Mouse (Mus musculus): ENCODE results near the gene Stk11ip. TPM values are rescaled to one million over a fixed set of nuclear protein-coding genes. Genes with fewer than 3 reads are reported as not detected.
A peak's percentile ranks its signal among the peaks of the same experiment; 100 is the strongest.

Stk11ip gene
- total RNA-seq, 2 experiments from 2014 or later, result 7.1 to 7.9 TPM

DNA sequence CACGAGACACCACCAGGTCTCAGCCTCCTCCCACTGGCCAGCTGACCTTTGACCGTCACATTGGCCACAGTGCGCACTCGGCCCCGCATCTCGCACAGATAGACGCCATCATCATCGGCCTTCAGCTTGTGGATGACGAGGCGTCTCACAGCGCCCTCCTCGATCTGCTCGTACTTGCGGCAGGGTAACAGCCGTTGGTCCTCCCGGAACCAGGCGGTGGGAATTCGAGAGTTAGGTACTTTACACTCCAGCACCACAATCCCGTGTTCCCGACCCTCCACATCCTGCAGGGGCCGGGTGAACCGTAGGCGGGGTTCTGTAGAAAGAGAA is 17.7 kb upstream of the Stk11ip start:
- DNase-seq (ENCODE audit: low spot score), result no peak

DNA sequence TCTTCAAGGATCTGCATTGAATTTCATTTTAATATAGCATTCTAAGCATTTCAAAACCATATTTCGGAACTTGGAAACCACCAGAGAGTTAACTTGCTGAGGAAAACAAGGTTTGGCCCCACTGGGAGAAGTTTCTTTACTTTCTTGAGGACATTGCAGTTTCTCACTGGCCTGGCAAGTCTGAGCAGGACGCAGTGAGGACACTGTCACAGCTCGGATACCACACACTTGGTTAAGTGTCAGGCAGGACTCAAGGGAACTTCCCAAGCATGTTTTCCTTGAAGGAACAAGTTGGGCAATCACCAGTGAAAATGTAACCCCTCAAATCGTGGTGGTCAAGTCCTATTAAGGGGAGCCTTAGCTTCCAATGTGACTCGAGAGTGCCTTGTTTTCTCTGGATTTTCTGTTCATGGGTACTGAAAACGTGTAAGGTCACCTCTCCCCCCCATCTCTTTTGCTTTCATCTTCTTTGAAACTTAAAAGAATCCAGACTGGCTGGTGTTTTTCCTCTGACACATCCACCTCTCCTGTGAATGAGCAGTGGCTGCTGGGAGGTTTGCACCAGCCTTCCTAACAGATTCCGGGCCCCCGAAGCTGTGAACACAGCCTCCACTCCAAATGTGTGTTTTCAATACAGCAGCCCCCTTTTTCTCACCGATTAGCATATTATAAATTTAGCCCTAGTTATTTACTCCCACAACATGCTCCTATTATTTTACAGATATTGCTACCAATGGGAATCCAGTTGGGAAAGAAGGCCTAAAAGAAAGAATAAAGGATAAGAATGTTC is 16.9 kb upstream of the Stk11ip start:
- no peak for DNase-seq (ENCODE audit: low spot score)

DNA sequence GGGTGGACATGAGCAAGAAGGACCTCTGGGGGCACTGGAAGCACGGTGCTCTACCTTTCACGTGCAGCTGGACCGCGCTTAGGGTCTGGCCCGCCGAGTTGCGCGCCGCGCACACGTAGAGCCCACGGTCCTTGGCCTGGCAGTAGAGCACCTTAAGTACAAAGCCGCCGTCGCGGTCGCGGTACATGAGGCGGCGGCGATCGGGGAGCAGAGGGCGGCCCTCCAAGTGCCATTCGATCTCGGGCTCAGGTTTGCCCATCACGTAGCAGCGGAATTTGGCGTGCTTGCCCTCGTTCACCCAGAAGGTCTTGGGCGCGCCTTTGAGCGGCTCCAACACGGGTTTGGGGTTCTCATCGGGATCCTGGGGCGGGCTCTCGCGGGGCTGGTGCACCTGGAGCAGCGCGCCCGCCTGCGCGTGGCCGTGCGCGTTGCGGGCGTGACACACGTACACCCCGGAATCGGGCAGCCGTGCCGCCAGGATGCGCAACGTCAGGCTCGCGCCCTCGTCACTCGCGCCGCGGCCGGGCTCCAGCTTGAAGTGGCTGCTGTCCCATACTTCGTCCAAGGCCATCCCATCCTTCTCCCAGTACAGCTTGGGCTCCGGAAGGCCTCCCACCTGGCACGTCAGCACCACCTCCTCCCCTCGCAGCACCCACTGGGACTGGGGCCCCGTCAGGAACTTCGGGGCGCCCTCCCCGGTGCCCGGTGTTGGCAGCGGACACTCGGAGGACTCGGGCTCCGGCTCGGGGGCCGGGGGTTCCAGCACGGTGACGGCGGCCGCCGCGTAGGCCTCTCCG is 16.0 kb upstream of the Stk11ip start:
- DNase-seq (ENCODE audit: low spot score), result peak; percentile 64

GRCm38 (mm10) chr1:75505956-75506831 is 15.1 kb upstream of the Stk11ip start, which contains the start of gene Obsl1:
Gene Obsl1, minus strand, starts transcription at chr1:75506452.
- peak; percentile 57 for DNase-seq (ENCODE audit: low spot score)

- DNase-seq (ENCODE audit: low spot score), result no peak
These were observed 14.3 kb upstream of the Stk11ip start, which contains the start of gene Inha for GRCm38 (mm10) chr1:75507006-75507405. Gene Inha, plus strand, starts transcription at chr1:75507077.

DNA sequence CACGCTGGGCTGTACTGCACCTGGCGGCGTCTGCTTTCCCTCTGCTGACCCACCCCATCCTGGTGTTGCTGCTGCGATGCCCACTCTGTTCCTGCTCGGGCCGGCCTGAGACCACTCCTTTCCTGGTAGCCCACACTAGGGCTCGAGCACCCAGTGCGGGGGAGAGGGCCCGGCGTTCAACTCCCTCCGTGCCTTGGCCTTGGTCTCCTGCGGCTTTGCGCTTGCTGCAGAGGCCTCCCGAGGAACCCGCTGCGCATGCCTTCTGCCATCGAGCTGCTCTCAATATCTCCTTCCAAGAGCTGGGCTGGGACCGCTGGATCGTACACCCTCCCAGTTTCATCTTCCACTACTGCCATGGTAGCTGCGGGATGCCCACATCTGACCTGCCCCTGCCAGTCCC is 11.7 kb upstream of the Stk11ip start:
- DNase-seq (ENCODE audit: low spot score), result no peak

- no peak for DNase-seq (ENCODE audit: low spot score)
These were observed 11.2 kb upstream of the Stk11ip start for GRCm38 (mm10) chr1:75510154-75510553.

DNA sequence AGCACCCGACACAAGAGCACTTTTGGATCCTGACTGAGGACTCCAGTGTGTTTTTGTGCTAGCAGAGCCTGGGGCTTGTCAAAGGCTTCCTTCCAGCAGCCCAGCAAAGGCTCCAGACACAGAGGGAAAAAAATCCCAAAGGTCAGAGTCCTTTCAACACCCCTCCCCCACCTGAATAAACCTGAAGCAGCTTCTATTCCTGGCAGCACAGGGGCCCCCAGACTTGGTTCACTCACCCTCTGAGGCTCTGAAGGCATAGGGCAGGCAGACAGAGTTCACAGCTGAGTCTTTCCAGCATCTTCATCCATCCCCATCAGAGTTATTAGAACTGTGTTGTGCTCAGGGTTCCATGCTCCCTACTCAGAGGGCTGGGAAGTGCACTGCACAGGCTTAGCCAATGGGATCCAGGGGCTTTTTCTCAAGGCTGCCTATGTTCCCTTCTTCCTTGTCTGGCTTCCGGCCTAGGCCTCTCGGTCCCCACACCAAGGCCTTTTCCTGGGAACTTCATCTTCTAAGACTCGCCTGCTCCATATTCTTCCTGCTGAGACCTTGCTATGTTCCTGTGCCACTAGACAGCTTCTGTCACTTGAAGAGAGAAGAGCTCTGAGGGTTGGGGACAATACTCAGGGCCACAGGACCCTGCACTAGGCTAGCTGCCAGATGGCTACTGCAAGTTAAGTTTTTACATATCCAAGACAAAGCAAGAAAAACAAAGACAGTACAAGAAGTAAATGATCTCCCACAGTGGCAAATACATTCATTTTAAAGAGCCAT is 9.7 kb upstream of the Stk11ip start:
- no peak for DNase-seq (ENCODE audit: low spot score)

DNA sequence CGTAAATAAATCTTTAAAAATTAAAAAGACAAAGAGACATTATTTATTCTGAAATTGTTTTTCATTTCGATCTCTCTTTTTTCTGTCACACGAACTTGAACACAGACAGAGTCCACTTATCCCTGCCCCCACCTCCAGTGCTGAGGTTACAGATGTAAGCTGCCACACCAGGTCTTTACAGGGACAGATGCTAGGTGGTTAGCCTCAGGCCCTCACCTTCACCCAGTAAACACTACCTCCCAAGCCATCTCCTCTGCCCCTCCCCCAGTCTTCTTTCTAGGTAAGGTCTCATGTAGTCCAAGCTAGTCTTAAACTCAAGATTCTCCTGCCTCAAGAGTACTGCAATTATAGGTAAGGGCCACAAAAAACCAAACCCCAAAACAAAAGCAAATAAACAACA is 8.8 kb upstream of the Stk11ip start:
- no peak for DNase-seq (ENCODE audit: low spot score)

GRCm38 (mm10) chr1:75516703-75517380 is 4.5 kb upstream of the Stk11ip start:
- no peak for DNase-seq (ENCODE audit: low spot score)

- DNase-seq (ENCODE audit: low spot score), result no peak
These were observed 3.3 kb upstream of the Stk11ip start for GRCm38 (mm10) chr1:75517984-75518383.

GRCm38 (mm10) chr1:75518427-75518826 is 2.9 kb upstream of the Stk11ip start:
- no peak for DNase-seq (ENCODE audit: low spot score)

DNA sequence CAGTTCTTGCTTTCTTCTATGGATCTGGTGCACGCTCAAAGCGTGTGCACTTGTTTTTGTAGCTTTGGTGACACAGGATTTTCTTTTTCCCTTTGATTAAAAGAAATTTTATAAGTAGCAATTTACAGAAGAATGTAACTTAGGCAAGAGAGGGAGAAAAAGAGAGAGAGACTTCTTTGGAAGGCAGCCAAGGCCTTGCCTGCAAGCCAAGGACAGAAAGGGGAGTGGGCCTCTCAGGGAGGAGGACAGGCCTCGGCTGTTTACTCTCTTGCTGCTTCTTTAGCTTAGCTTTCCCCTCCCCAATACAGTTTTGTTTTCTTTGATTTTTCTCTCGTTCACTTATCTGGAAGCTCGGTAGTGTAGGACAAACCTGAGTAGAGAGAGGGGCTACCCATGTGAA is 1.8 kb upstream of the Stk11ip start:
- no peak for DNase-seq (ENCODE audit: low spot score)

DNA sequence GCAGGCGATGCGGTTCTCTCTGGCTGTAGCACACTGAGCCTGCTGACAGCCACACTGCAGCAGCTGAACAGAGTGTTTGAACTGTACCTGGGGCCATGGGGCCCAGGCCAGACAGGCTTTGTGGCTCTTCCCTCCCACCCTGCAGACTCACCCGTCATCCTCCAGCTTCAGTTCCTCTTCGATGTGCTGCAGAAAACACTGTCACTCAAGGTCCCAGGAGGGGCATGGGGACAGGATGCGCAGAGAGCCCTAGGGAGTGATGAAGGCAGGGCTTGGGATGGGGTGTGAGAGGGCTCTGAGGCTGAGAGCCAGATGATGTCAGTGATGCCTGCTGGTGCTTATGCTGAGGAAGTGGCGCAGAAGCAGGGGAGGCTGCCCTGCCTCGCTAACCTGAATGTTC is 3.4 kb downstream of the Stk11ip start:
- DNase-seq (ENCODE audit: low spot score), result no peak

- no peak for DNase-seq (ENCODE audit: low spot score)
These were observed 9.2 kb downstream of the Stk11ip start for GRCm38 (mm10) chr1:75530546-75530945.

DNA sequence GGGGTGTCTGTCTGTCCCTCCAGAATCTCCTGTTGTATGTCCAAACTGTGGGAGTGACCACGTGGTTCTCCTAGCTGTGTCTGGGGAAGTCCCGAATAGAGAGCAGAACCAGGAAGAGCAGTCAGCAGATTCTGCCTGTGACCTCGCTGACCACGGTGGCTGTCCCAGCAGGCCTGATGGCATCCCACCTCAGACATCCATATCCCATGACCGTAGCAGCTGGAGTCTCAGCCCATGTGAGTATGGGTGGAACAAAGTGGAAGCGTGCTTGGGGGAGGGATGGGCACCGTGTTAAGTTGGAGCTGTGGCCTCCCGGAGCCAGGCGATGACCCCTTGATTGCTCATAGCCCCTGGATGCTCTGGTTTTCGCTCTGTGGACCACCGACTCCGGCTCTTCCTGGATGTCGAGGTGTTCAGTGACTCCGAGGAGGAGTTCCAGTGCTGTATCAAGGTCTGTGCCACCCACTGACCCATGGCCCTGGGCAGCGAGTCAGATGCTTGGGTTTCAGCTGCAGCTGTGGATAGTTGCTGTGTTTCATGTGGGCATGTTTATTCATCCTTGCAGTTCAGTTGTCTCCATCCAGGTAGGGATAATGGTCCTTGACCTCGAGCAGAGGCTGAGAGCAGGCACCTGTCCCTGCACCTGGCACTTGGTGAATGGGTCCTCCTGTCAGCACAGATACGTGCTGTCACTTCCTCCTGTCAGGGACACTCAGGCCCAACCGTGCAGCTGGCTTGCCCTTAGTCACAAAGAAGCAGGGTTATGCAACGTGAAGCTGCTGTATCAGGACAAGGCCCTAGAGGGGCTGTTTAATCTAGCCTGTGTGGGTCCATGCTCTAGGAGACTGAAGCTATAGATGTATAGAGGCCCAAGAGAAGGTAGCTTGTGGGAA is 11.2 kb downstream of the Stk11ip start:
- no peak for DNase-seq (ENCODE audit: low spot score)

DNA sequence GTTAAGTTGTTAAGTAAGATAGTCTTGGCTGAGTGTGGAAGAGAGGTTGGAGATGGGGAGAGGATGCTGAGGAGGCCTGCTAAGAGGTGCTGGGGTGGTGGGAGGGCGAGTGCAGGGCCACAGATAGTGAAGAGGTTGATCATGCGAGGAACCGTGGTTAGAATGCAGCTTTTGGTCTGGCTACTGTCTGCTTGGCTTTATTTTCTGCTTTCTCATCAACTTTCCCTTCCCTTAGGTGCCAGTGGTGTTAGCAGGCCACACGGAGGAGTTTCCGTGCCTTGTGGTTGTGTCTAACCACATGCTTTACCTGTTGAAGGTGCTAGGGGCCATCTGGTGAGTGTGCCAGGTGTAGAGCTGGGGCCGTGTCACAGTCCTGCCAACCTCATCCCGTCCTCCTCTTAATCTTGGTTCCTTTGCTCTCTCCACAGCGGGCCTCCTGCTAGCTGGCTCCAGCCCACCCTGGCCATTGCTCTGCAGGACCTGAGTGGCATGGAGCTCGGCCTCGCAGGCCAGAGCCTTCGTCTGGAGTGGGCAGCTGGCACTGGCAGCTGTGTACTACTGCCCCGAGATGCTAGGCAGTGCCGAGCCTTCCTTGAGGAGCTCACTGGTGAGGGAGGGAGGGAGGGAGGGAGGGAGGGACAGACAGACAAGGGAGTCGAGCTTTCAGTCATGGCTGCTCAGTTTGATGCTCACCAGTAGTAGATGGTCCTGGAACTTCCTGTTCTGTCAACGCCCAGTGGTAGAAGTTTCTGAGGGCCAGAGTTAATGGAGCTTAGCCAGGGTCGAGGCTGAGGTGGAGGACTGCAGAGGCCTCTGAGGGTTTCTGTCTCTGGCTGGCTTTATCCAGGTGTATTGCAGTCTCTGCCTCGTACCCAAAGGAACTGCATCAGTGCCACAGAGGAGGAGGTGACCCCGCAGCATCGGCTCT is 12.3 kb downstream of the Stk11ip start:
- DNase-seq (ENCODE audit: low spot score), result no peak

GRCm38 (mm10) chr1:75537587-75537986 is 16.3 kb downstream of the Stk11ip start:
- no peak for DNase-seq (ENCODE audit: low spot score)

All from gastrocnemius, adult 18-20 months (tissue).